Comparison of ENCODE assay signal across 27 mouse cellular contexts in genomic region chr17:31235915-31236314, GRCm38 (mm10). TPM values are rescaled to one million over a fixed set of nuclear protein-coding genes. Genes with fewer than 3 reads are reported as not detected.
DNase-seq lines count a peak whose midpoint lies in the region; ATAC-seq and TF ChIP-seq lines count a peak whose summit lies in the region.
"Had no signal": no experiment of that assay in that cellular context is flagged by ENCODE, and none has a peak within 500 bp of the region (broad histone marks: within the 10 kb centered on the region; RNA-seq: fewer than 3 reads in every experiment).

No protein-coding gene starts in this region.

- TF ChIP-seq EP300 in heart, postnatal 0 days (IDR thresholded peaks at IDR 0.05; ENCODE audit: low read depth), result no peak
- no peak for TF ChIP-seq EP300 in liver, embryonic 14.5 days (IDR thresholded peaks at IDR 0.05; ENCODE audit: low read depth)

- no peak overlapping the region for H3K4me2 ChIP-seq in heart, postnatal 0 days (ENCODE audit: low read depth, low read length)
- H3K4me2 ChIP-seq in liver, embryonic 14.5 days (ENCODE audit: low read depth), result no peak overlapping the region
- H3K4me2 ChIP-seq: embryonic facial prominence, embryonic 13.5 days; heart, embryonic 13.5 days; limb, embryonic 12.5 days; midbrain, embryonic 11.5 days had no signal

- no peaks in the 10 kb centered on the region for H3K9me3 ChIP-seq in heart, postnatal 0 days (replicated peaks; ENCODE audit: control insufficient read depth, low read length)
- H3K9me3 ChIP-seq in liver, embryonic 14.5 days (ENCODE audit: control insufficient read depth, low read length), result no peaks in the 10 kb centered on the region
- H3K9me3 ChIP-seq: embryonic facial prominence, embryonic 13.5 days; heart, embryonic 13.5 days; hindbrain, embryonic 10.5 days; limb, embryonic 12.5 days had no signal

- H3K36me3 ChIP-seq in heart, postnatal 0 days (replicated peaks; ENCODE audit: control insufficient read depth, insufficient read depth, low read length), result no peaks in the 10 kb centered on the region
- H3K36me3 ChIP-seq in liver, embryonic 14.5 days (replicated peaks; ENCODE audit: control insufficient read depth, insufficient read depth, low read depth), result peaks cover 11% of the 10 kb centered on the region
- H3K36me3 ChIP-seq: embryonic facial prominence, embryonic 13.5 days; heart, embryonic 13.5 days; hindbrain, embryonic 10.5 days; limb, embryonic 12.5 days had no signal

- no peak overlapping the region for H3K9ac ChIP-seq in heart, postnatal 0 days (replicated peaks; ENCODE audit: low read depth, low read length)
- H3K9ac ChIP-seq in liver, embryonic 14.5 days (replicated peaks), result no peak overlapping the region
- H3K9ac ChIP-seq: embryonic facial prominence, embryonic 13.5 days; heart, embryonic 13.5 days; limb, embryonic 12.5 days had no signal

- no peak overlapping the region for H3K4me3 ChIP-seq in heart, postnatal 0 days (ENCODE audit: low read depth, low read length)
- no peak overlapping the region for H3K4me3 ChIP-seq in liver, embryonic 14.5 days (ENCODE audit: insufficient read depth in 1 of 2, low read depth in 2 of 2, low read length in 2 of 2)
- H3K4me3 ChIP-seq: embryonic facial prominence, embryonic 13.5 days; heart, embryonic 13.5 days; hindbrain, embryonic 10.5 days; limb, embryonic 12.5 days had no signal

- intact Hi-C loops in heart, postnatal 25 days (cut with DNase I), result no loop called here

- ATAC-seq in heart, postnatal 0 days (ENCODE audit: insufficient read depth, low read depth), result no peak
- ATAC-seq in liver, embryonic 14.5 days (ENCODE audit: insufficient read depth), result no peak
- ATAC-seq: forebrain, embryonic 16.5 days; Patski had no signal

- DNase-seq in heart, postnatal 0 days (ENCODE audit: low spot score), result no peak
- DNase-seq in heart, postnatal 25 days (ENCODE audit: low spot score), result no peak
- no peak for DNase-seq in liver, embryonic 14.5 days (ENCODE audit: low read depth in 3 of 3, low spot score in 3 of 3)
- DNase-seq in liver, result no peak
- peak; percentile 60 for DNase-seq in thymus, postnatal 4 days
- DNase-seq in thymus, postnatal 25 days, result no peak
- no peak for DNase-seq in urinary bladder, postnatal 10 days (ENCODE audit: low spot score)
- no peak for DNase-seq in frontal cortex, adult 2 months (ENCODE audit: extremely low spot score in 1 of 2, low spot score in 1 of 2)
- DNase-seq: adrenal gland, postnatal 10 days; cerebellum, adult 9-11 months; kidney, adult 9 months; lung, adult 18-20 months had no signal

- H3K27ac ChIP-seq in heart, postnatal 0 days (ENCODE audit: low read depth), result no peak overlapping the region
- H3K27ac ChIP-seq in liver, embryonic 14.5 days, result no peak overlapping the region
- H3K27ac ChIP-seq: embryonic facial prominence, embryonic 13.5 days; heart, embryonic 13.5 days; hindbrain, embryonic 10.5 days; limb, embryonic 12.5 days; macrophage had no signal

- WGBS in heart, postnatal 0 days, result 82% methylated on average over 1 of the region's 1 CpGs
- 83% methylated on average over 1 of the region's 1 CpGs for WGBS in liver, embryonic 14.5 days (ENCODE audit: insufficient replicate concordance)

- no peaks in the 10 kb centered on the region for H3K4me1 ChIP-seq in heart, postnatal 0 days (ENCODE audit: control insufficient read depth, insufficient read depth)
- peaks cover 0 to 7% of the 10 kb centered on the region in 2 experiments; a peak in 2 of 4 replicates for H3K4me1 ChIP-seq in liver, embryonic 14.5 days (replicated peaks; ENCODE audit: control insufficient read depth in 2 of 2, insufficient read depth in 2 of 2, low read length in 1 of 2)
- H3K4me1 ChIP-seq: heart, embryonic 13.5 days; limb, embryonic 12.5 days had no signal

- H3K27me3 ChIP-seq in heart, postnatal 0 days (ENCODE audit: control insufficient read depth, insufficient read depth, low read length), result no peaks in the 10 kb centered on the region
- no peaks in the 10 kb centered on the region for H3K27me3 ChIP-seq in liver, embryonic 14.5 days (ENCODE audit: control insufficient read depth, insufficient read depth, low read length)
- H3K27me3 ChIP-seq: embryonic facial prominence, embryonic 13.5 days; limb, embryonic 12.5 days; Patski had no signal

- TF ChIP-seq CTCF in heart, postnatal 0 days (IDR thresholded peaks at IDR 0.05; ENCODE audit: low read depth), result peak; percentile 33
- peak; percentile 49 for TF ChIP-seq CTCF in liver, embryonic 14.5 days (IDR thresholded peaks at IDR 0.05; ENCODE audit: low read depth)

RNA-seq across cellular contexts. Expression of gene Ubash3a, which starts 28.2 kb away (rescaled TPM):
- total RNA-seq in heart, postnatal 0 days (2014; rRNA removed; ENCODE audit: low replicate concordance), result not detected in 2 replicates
- polyA plus RNA-seq in heart, postnatal 0 days (2015; fragmentation: Nextera tagmentation; extraction: Ambion mirVana), result 0.11 and 0.20 TPM in 2 replicates
- total RNA-seq in heart, postnatal 25 days (2021), result not detected
- 7.7 and 8.4 TPM in 2 replicates for polyA plus RNA-seq in liver, embryonic 14.5 days (2012; rRNA removed)
- polyA plus RNA-seq in liver, embryonic 14.5 days (2014; fragmentation: Nextera tagmentation; extraction: Ambion mirVana), result 11.8 and 13.8 TPM in 2 replicates
- not detected in 2 replicates for polyA plus RNA-seq in frontal cortex, adult 2 months (2012; rRNA removed)
- total RNA-seq: gastrocnemius, adult 18-20 months; left cerebral cortex, postnatal 10 days had no signal
- polyA plus RNA-seq: forebrain, embryonic 16.5 days; midbrain, embryonic 11.5 days had no signal

RNA-seq across cellular contexts. Expression of gene Tmprss3, which starts 37.1 kb away (rescaled TPM):
- 0.15 TPM in 1 of 2 replicates, not detected in the other for total RNA-seq in heart, postnatal 0 days (2014; rRNA removed; ENCODE audit: low replicate concordance)
- not detected in 2 replicates for polyA plus RNA-seq in heart, postnatal 0 days (2015; fragmentation: Nextera tagmentation; extraction: Ambion mirVana)
- total RNA-seq in heart, postnatal 25 days (2021), result not detected
- 0.27 and 0.39 TPM in 2 replicates for polyA plus RNA-seq in liver, embryonic 14.5 days (2012; rRNA removed)
- polyA plus RNA-seq in liver, embryonic 14.5 days (2014; fragmentation: Nextera tagmentation; extraction: Ambion mirVana), result 0.13 and 0.25 TPM in 2 replicates
- 0.04 TPM in 1 of 2 replicates, not detected in the other for polyA plus RNA-seq in frontal cortex, adult 2 months (2012; rRNA removed)
- total RNA-seq: gastrocnemius, adult 18-20 months; layer of hippocampus, postnatal 25 days; left cerebral cortex, postnatal 10 days; monocyte, adult 5-6 weeks had no signal
- polyA plus RNA-seq: brain, embryonic 14.5 days; embryonic facial prominence, embryonic 13.5 days; forebrain, embryonic 16.5 days; heart, embryonic 13.5 days; hindbrain, embryonic 10.5 days; large intestine, adult 2 months; limb, embryonic 12.5 days; macrophage; neural tube, embryonic 11.5 days; Patski had no signal

RNA-seq across cellular contexts. Expression of gene Rsph1, which starts 41.3 kb away (rescaled TPM):
- 0.27 TPM in 1 of 2 replicates, not detected in the other for total RNA-seq in heart, postnatal 0 days (2014; rRNA removed; ENCODE audit: low replicate concordance)
- polyA plus RNA-seq in heart, postnatal 0 days (2015; fragmentation: Nextera tagmentation; extraction: Ambion mirVana), result 1.6 and 2.3 TPM in 2 replicates
- 1 to 10 TPM; 1.7 to 2.1 TPM for total RNA-seq in heart, postnatal 25 days (2021)
- polyA plus RNA-seq in liver, embryonic 14.5 days (2012; rRNA removed), result 0.04 and 0.08 TPM in 2 replicates
- polyA plus RNA-seq in liver, embryonic 14.5 days (2014; fragmentation: Nextera tagmentation; extraction: Ambion mirVana), result 0.14 and 0.22 TPM in 2 replicates
- polyA plus RNA-seq in frontal cortex, adult 2 months (2012; rRNA removed), result 4.7 and 4.8 TPM in 2 replicates
- total RNA-seq: monocyte, adult 5-6 weeks had no signal

RNA-seq across cellular contexts. Expression of gene Slc37a1, which starts 50.7 kb away (rescaled TPM):
- 16.8 and 37.9 TPM in 2 replicates for total RNA-seq in heart, postnatal 0 days (2014; rRNA removed; ENCODE audit: low replicate concordance)
- 9.7 and 13.5 TPM in 2 replicates for polyA plus RNA-seq in heart, postnatal 0 days (2015; fragmentation: Nextera tagmentation; extraction: Ambion mirVana)
- 10 to 100 TPM; 10.4 to 13.3 TPM for total RNA-seq in heart, postnatal 25 days (2021)
- polyA plus RNA-seq in liver, embryonic 14.5 days (2012; rRNA removed), result 1.9 and 2.3 TPM in 2 replicates
- polyA plus RNA-seq in liver, embryonic 14.5 days (2014; fragmentation: Nextera tagmentation; extraction: Ambion mirVana), result 1.2 and 1.9 TPM in 2 replicates
- polyA plus RNA-seq in frontal cortex, adult 2 months (2012; rRNA removed), result 13.3 and 13.6 TPM in 2 replicates
